Mouse (Mus musculus): ENCODE results near the gene Tmod1. TPM values are rescaled to one million over a fixed set of nuclear protein-coding genes. Genes with fewer than 3 reads are reported as not detected.
A peak's percentile ranks its signal among the peaks of the same experiment; 100 is the strongest.

The Tmod1 gene
- polyA plus RNA-seq (2014; fragmentation: Nextera tagmentation; extraction: Ambion mirVana): 5.2 and 5.3 TPM in 2 replicates

DNA sequence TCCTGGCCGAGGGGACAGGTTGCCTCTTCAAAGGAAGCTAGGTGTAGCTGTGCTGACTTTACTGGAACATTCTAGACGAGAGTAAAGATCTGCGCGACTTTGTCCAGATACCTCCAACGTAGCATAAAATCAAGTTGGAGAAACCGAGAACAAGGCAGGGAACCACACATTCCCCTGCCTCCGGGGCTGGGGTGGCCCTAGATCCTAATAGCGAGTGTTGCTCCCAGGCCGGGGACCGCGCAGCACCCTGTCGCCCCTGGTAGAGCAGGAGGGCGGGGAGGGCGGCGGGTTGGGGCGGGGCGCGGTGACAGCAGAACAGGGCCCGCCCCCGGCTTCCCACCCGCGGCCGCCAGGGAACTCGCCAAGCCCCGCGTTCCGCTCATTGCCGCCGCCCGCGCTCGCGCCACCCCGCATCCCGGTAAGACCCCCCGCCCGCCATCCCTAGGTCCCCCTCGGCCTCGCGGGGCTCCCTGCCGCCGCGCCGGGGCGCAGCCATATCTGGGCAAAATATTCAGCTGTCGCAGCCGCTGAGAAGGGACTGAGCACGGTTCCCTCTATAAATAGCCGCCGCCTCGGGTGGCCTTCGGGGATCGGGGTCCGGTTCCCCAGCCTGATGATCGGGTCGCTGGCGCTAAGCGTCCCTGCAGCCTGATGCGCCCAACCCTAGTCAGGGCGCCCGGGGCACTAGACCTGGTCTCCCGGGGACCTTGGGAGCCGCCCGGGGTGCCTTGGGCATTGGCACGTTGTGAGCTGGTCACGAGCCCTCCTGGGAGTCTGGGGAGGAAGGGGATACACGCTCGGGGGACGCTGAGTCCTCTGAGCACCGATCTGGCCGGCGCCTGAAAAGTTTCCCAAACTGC, at the start of gene Tmod1:
Tmod1 (plus strand) TSS at position 44 of the 860 bp plus-strand sequence.
- H3K27ac ChIP-seq (ENCODE audit: low read depth, low read length): no peak within 1 kb of the TSS
- peak; percentile 56; the same call in 1 of the 2 replicates for ATAC-seq (ENCODE audit: low FRiP score, low TSS enrichment)
- peak within 1 kb of the TSS; percentile 98 for H3K4me2 ChIP-seq (replicated peaks; ENCODE audit: low read depth, low read length)
- peaks cover 35% of the 10 kb centered on the region for H3K27me3 ChIP-seq (ENCODE audit: control insufficient read depth, insufficient read depth, low read length)
- no peaks in the 10 kb centered on the region for H3K9me3 ChIP-seq (ENCODE audit: control insufficient read depth, low read length)
- peak within 1 kb of the TSS; percentile 52 for H3K9ac ChIP-seq (ENCODE audit: low read depth, low read length)
- H3K36me3 ChIP-seq (ENCODE audit: control insufficient read depth, insufficient read depth, low read length): no peaks in the 10 kb centered on the region
- peak within 1 kb of the TSS; percentile 67 for H3K4me3 ChIP-seq (ENCODE audit: low read length)
- WGBS: under 1% methylated on average over 50 of the region's 72 CpGs
- peaks cover 14% of the 10 kb centered on the region; the same call in 1 of the 2 replicates for H3K4me1 ChIP-seq (ENCODE audit: control insufficient read depth, insufficient read depth, low read length)

DNA sequence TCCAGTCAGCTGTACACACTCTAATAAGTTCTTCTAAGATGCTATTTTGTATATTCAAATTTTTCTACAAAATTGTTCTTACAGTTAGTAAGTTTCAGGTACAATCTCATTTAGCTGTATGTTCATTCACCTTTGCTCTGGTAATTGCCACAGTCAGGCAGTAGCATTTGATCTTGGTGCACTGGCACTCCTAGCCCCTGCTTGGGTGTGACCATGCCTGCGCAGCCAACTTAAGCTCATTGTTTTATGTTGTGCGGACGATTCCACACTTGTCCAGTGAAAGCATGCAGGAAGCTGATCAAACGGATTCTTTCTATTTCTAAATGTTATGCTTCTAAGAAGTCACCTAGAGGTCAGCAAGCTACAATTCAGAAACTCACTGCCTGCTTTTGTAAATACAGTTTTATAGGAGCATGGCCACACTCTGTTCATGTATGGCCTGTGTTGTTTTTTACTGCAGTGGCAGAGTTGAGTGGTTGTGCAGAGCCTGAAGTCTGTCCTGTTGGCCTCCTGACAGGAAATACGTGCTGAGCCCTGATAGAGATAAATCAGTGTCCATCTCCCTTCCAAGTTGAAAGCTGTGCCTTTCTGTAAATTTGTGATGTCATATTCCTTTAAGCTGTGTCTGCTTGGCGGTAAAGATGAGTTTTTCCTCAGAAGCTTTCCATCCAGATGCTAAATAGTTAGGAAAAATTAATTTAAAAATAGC, 48.2 kb upstream of the Tmod1 start:
- Histone ChIP-seq H3K4me3 (ENCODE audit: low read length) (no peak overlapping the region), H3K27me3 (ENCODE audit: control insufficient read depth, insufficient read depth, low read length) (no peaks in the 10 kb centered on the region), H3K27ac (ENCODE audit: low read depth, low read length) (no peak overlapping the region), H3K4me2 (replicated peaks; ENCODE audit: low read depth, low read length) (no peak overlapping the region), H3K36me3 (ENCODE audit: control insufficient read depth, insufficient read depth, low read length) (peaks cover 5% of the 10 kb centered on the region; the same call in 1 of the 2 replicates), H3K4me1 (ENCODE audit: control insufficient read depth, insufficient read depth, low read length) (no peaks in the 10 kb centered on the region), H3K9me3 (ENCODE audit: control insufficient read depth, low read length) (no peaks in the 10 kb centered on the region), H3K9ac (ENCODE audit: low read depth, low read length) (peak overlapping the region; percentile 8; the same call in 1 of the 2 replicates)
- WGBS: 35% methylated on average over 6 of the region's 6 CpGs
- ATAC-seq (ENCODE audit: low FRiP score, low TSS enrichment): no peak

DNA sequence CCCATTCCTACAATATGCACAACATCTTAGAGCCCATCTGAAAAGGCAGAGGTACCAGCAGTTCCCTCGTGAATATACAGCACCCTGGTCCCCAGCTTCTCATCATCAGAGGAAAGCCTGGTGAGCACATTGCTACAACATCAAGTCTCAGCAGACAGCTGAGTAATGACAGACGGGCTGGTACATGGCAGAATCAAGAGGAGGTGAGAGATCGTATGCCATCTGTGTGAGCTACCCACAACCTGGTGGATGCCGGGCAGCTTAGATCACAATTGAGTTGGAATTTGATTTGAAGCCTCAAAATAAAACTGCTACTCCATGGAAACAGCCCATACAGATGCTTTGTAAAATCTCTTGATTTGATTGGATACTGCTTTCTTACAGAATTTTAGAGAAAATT, 40.2 kb upstream of the Tmod1 start:
- Histone ChIP-seq H3K9ac (ENCODE audit: low read depth, low read length) (no peak overlapping the region), H3K4me1 (ENCODE audit: control insufficient read depth, insufficient read depth, low read length) (no peaks in the 10 kb centered on the region), H3K36me3 (ENCODE audit: control insufficient read depth, insufficient read depth, low read length) (no peaks in the 10 kb centered on the region), H3K27me3 (ENCODE audit: control insufficient read depth, insufficient read depth, low read length) (no peaks in the 10 kb centered on the region), H3K27ac (ENCODE audit: low read depth, low read length) (no peak overlapping the region), H3K9me3 (ENCODE audit: control insufficient read depth, low read length) (no peaks in the 10 kb centered on the region), H3K4me2 (replicated peaks; ENCODE audit: low read depth, low read length) (no peak overlapping the region), H3K4me3 (ENCODE audit: low read length) (no peak overlapping the region)
- ATAC-seq (ENCODE audit: low FRiP score, low TSS enrichment): no peak
- WGBS: 83% methylated on average over 4 of the region's 4 CpGs

DNA sequence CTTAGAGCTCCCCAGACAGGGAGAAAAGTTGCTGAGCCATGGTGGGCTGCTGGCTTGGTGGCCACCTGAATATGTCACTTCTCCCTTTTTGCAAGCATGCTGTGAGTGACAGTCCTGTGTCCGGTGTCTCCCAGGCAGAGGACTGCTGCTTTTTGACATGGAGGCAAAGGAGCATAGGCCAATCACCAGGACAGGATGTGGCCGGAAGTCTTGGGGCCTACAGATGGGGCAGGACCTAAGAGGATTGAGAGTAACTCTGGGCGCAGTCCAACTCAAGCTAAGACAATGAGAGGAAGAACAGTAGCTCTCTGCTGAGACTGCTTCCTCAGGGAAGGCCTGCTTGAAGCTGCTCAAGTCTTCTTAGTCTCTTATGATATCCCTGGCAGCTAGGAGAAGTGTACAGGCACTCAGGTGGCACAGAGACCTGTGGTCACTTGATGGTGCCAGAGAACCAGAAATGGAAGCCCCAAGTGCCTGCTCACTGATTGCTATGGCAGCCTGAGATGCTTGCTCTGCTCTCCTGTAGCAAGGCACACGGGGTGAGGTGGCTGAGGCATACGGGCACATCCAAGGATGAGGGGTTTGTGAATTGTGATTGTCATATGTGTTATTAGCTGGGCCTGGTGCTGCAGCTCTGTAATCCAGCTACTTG, 30.5 kb upstream of the Tmod1 start:
- Histone ChIP-seq H3K27me3 (ENCODE audit: control insufficient read depth, insufficient read depth, low read length) (no peaks in the 10 kb centered on the region), H3K9me3 (ENCODE audit: control insufficient read depth, low read length) (no peaks in the 10 kb centered on the region), H3K4me1 (ENCODE audit: control insufficient read depth, insufficient read depth, low read length) (no peaks in the 10 kb centered on the region), H3K27ac (ENCODE audit: low read depth, low read length) (no peak overlapping the region), H3K4me3 (ENCODE audit: low read length) (no peak overlapping the region), H3K36me3 (ENCODE audit: control insufficient read depth, insufficient read depth, low read length) (peaks cover 3% of the 10 kb centered on the region; the same call in 1 of the 2 replicates), H3K4me2 (replicated peaks; ENCODE audit: low read depth, low read length) (no peak overlapping the region), H3K9ac (ENCODE audit: low read depth, low read length) (no peak overlapping the region)
- 82% methylated on average over 5 of the region's 5 CpGs for WGBS
- no peak for ATAC-seq (ENCODE audit: low FRiP score, low TSS enrichment)

DNA sequence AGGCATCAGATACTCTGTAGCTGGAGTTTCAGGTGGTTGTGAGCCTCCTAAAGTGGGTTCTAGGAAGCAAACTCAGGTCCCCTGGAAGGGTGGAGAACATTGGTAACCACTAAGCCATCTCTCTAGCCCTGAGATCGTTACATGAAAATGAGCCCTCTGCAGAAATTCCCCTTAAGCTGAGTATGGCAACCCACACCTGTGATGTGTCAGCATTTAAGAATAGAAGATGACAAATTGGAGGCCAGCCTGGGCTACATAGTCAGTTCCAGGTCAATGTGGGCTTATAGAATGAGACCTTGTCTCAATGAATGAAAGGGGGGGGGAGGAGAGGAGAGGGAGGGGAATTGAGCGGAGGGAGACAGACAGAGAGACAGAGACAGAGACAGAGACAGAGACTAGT, 27.0 kb upstream of the Tmod1 start:
- Histone ChIP-seq H3K9me3 (ENCODE audit: control insufficient read depth, low read length) (no peaks in the 10 kb centered on the region), H3K27ac (ENCODE audit: low read depth, low read length) (no peak overlapping the region), H3K27me3 (ENCODE audit: control insufficient read depth, insufficient read depth, low read length) (no peaks in the 10 kb centered on the region), H3K9ac (ENCODE audit: low read depth, low read length) (no peak overlapping the region), H3K4me1 (ENCODE audit: control insufficient read depth, insufficient read depth, low read length) (no peaks in the 10 kb centered on the region), H3K36me3 (ENCODE audit: control insufficient read depth, insufficient read depth, low read length) (no peaks in the 10 kb centered on the region; the same call in 1 of the 2 replicates), H3K4me2 (replicated peaks; ENCODE audit: low read depth, low read length) (no peak overlapping the region), H3K4me3 (ENCODE audit: low read length) (no peak overlapping the region)
- 85% methylated on average over 2 of the region's 2 CpGs for WGBS
- ATAC-seq (ENCODE audit: low FRiP score, low TSS enrichment): no peak

DNA sequence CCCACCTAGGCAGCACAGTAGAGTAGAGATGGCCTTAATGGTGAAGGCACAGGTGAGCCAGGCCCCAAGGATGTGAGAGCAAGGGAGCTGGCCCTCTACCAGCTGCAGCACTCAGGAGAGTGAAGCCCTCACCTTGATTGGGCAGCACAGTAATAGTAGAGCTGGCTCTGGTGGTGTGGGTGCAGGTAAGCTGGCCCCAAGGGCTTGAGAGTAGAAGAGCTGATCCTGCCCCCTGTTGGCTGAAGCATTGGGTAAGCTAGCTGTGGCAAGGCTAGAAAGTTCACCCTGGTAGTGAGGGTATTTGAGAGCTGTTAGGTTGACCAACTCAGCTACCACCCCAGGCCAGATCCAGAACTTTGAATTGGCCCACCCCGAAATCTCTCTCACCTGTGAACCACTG, 23.1 kb upstream of the Tmod1 start:
- 80% methylated on average over 1 of the region's 1 CpGs for WGBS
- H3K4me2 ChIP-seq (replicated peaks; ENCODE audit: low read depth, low read length): no peak overlapping the region

DNA sequence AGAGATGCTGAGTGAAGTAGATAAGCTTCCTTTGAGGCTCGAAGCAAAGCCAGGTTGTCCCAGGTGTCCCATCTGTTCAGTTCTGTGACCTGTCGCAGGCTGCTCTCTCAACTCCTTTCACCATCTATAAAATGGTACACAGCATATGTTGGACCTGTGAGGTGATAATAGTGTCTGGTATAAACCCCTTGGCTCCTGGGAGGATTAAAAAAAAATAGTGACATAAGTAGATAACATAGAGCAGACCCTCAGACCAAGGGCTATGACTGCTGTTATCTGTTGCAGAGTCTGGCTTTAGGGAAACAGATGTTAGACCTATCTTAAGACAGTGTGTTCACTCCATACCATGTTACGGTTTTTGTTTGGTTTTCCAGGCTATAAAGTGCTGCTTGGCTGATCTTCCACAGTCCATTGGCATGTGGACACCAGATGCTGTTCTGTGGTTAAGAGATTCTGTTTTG, 15.7 kb upstream of the Tmod1 start:
- Histone ChIP-seq H3K9me3 (ENCODE audit: control insufficient read depth, low read length) (no peaks in the 10 kb centered on the region), H3K9ac (ENCODE audit: low read depth, low read length) (no peak overlapping the region), H3K4me2 (replicated peaks; ENCODE audit: low read depth, low read length) (no peak overlapping the region), H3K36me3 (ENCODE audit: control insufficient read depth, insufficient read depth, low read length) (peaks cover 5% of the 10 kb centered on the region; the same call in 1 of the 2 replicates), H3K27ac (ENCODE audit: low read depth, low read length) (no peak overlapping the region), H3K4me3 (ENCODE audit: low read length) (no peak overlapping the region), H3K4me1 (ENCODE audit: control insufficient read depth, insufficient read depth, low read length) (0 out of 2 replicates have a peak, but pooled peaks cover 3% of the 10 kb centered on the region), H3K27me3 (ENCODE audit: control insufficient read depth, insufficient read depth, low read length) (no peaks in the 10 kb centered on the region)
- WGBS: 54% methylated on average over 3 of the region's 3 CpGs
- 0 out of 2 replicates have a peak, but pooled peaks have one; percentile 20 for ATAC-seq (ENCODE audit: low FRiP score, low TSS enrichment)

More for the DNA sequence above, 23.1 kb upstream of the Tmod1 start:
- Histone ChIP-seq H3K4me1 (ENCODE audit: control insufficient read depth, insufficient read depth, low read length) (no peaks in the 10 kb centered on the region), H3K36me3 (ENCODE audit: control insufficient read depth, insufficient read depth, low read length) (no peaks in the 10 kb centered on the region), H3K4me3 (ENCODE audit: low read length) (no peak overlapping the region), H3K27ac (ENCODE audit: low read depth, low read length) (no peak overlapping the region), H3K9ac (ENCODE audit: low read depth, low read length) (no peak overlapping the region), H3K9me3 (ENCODE audit: control insufficient read depth, low read length) (no peaks in the 10 kb centered on the region), H3K27me3 (ENCODE audit: control insufficient read depth, insufficient read depth, low read length) (no peaks in the 10 kb centered on the region)
- ATAC-seq (ENCODE audit: low FRiP score, low TSS enrichment): no peak

DNA sequence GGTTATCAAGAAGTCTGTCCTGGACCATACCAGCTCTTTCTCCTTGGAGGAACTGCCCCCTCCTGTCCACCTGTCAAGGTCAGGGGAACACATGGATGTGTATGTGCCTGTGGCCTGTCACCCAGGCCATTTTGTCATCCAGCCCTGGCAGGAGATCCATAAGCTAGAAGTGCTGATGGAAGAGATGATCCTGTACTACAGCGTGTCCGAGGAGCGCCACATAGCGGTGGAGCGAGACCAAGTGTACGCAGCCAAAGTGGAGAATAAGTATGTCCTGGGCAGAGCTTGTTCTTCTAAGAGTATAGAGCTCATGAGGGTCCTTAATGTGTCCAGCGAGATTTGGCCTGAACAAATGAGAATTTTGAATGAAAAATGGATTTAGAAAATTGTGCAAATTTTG, 12.8 kb upstream of the Tmod1 start:
- Histone ChIP-seq H3K27me3 (ENCODE audit: control insufficient read depth, insufficient read depth, low read length) (no peaks in the 10 kb centered on the region), H3K4me2 (replicated peaks; ENCODE audit: low read depth, low read length) (no peak overlapping the region), H3K4me3 (ENCODE audit: low read length) (no peak overlapping the region), H3K9ac (ENCODE audit: low read depth, low read length) (no peak overlapping the region), H3K36me3 (ENCODE audit: control insufficient read depth, insufficient read depth, low read length) (peaks cover 2% of the 10 kb centered on the region; the same call in 1 of the 2 replicates), H3K27ac (ENCODE audit: low read depth, low read length) (no peak overlapping the region), H3K4me1 (ENCODE audit: control insufficient read depth, insufficient read depth, low read length) (0 out of 2 replicates have a peak, but pooled peaks cover 3% of the 10 kb centered on the region), H3K9me3 (ENCODE audit: control insufficient read depth, low read length) (no peaks in the 10 kb centered on the region)
- 51% methylated on average over 7 of the region's 7 CpGs for WGBS
- peak; percentile 35; the same call in 1 of the 2 replicates for ATAC-seq (ENCODE audit: low FRiP score, low TSS enrichment)

Measured in kidney, embryonic 14.5 days (tissue).